Mouse (Mus musculus) neural tube, embryonic 14.5 days (tissue): ENCODE data around the gene Bckdhb. TPM values are rescaled to one million over a fixed set of nuclear protein-coding genes. Genes with fewer than 3 reads are reported as not detected.
"Not testable (repeated sequence)": the region's sequence is repeated elsewhere in the genome, so short reads cannot be mapped to it uniquely, and the experiment has no call there.

ENCODE experiments used
- ATAC-seq: fragments of 200-750 bp; cut with Nextera tagmentation; 2 replicates; pipeline ENCODE4 v1.8.0; 2017; ENCODE audit warnings: low read depth, mild to moderate bottlenecking, moderate TSS enrichment, moderate library complexity
- H3K27ac ChIP-seq: fragments of 300-500 bp; sonication (generic); 2 replicates; pipeline ENCODE4 v1.5.1; 2014; ENCODE audit warnings: low read depth, mild to moderate bottlenecking, control low read depth, low read length, moderate library complexity, mixed read lengths
- H3K27me3 ChIP-seq: fragments of 300-500 bp; sonication (generic); 2 replicates; pipeline ENCODE4 v1.6.1; 2014; ENCODE audit warnings: low read length; ENCODE audit not compliant: control insufficient read depth, insufficient read depth
- H3K36me3 ChIP-seq: fragments of 300-500 bp; sonication (generic); 2 replicates; pipeline ENCODE4 v1.6.1; 2014; ENCODE audit warnings: low read length, mixed read lengths; ENCODE audit not compliant: control insufficient read depth, insufficient read depth
- H3K4me1 ChIP-seq: fragments of 300-500 bp; sonication (generic); 2 replicates; pipeline ENCODE4 v1.6.1; 2014; ENCODE audit warnings: low read length; ENCODE audit not compliant: control insufficient read depth, insufficient read depth
- H3K4me2 ChIP-seq: fragments of 300-500 bp; sonication (generic); 2 replicates; pipeline ENCODE4 v1.6.1; 2014; ENCODE audit warnings: mild to moderate bottlenecking, low read depth, low read length, control low read depth
- H3K4me3 ChIP-seq: fragments of 300-500 bp; sonication (generic); 2 replicates; pipeline ENCODE4 v1.5.1; 2014; ENCODE audit warnings: low read depth, low read length, control low read depth, mixed read lengths
- H3K9ac ChIP-seq: fragments of 300-500 bp; sonication (generic); replicated peaks from 2 replicates; pipeline ENCODE4 v1.6.1; 2014; ENCODE audit warnings: low read depth, mild to moderate bottlenecking, control low read depth, low read length, mixed read lengths
- H3K9me3 ChIP-seq: fragments of 300-500 bp; sonication (generic); 2 replicates; pipeline ENCODE4 v1.6.1; 2016; ENCODE audit warnings: low read length; ENCODE audit not compliant: control insufficient read depth
- WGBS: fragments of 180-500 bp; shearing (Covaris S2); extraction: QIAGEN DNeasy Blood & Tissue Kit; methylation state at CpG from one replicate; pipeline ENCODE4 v1.1.7; 2014; 5-methylcytosine and 5-hydroxymethylcytosine counted together
- polyA plus RNA-seq: library from polyadenylated mRNA; unstranded; fragments of >200 nt; fragmentation: Nextera tagmentation; extraction: Ambion mirVana; gene quantifications from 2 replicates; pipeline ENCODE4 v1.2.1, GENCODE M21; 2014

Bckdhb gene
- polyA plus RNA-seq, 1 experiment from 2014 or later, result 36.1 TPM

- Histone ChIP-seq H3K9ac (no peak overlapping the region), H3K9me3 (no peaks in the 10 kb centered on the region), H3K36me3 (no peaks in the 10 kb centered on the region), H3K4me2 (no peak overlapping the region), H3K4me3 (no peak overlapping the region), H3K4me1 (no peaks in the 10 kb centered on the region), H3K27ac (no peak overlapping the region), H3K27me3 (no peaks in the 10 kb centered on the region)
- WGBS, result 90% methylated on average over 7 of the region's 7 CpGs
- ATAC-seq, result no peak
Measured at GRCm38 (mm10) chr9:83981234-83981633, 56.3 kb downstream of the Bckdhb start.

GRCm38 (mm10) chr9:84008961-84009360 lies 84.0 kb downstream of the Bckdhb start:
- H3K36me3 ChIP-seq, result no peaks in the 10 kb centered on the region
- no peak overlapping the region for H3K4me3 ChIP-seq
- no peaks in the 10 kb centered on the region for H3K9me3 ChIP-seq
- H3K27me3 ChIP-seq, result no peaks in the 10 kb centered on the region
- H3K9ac ChIP-seq, result no peak overlapping the region
- no peak overlapping the region for H3K4me2 ChIP-seq
- H3K4me1 ChIP-seq, result no peaks in the 10 kb centered on the region
- no peak overlapping the region for H3K27ac ChIP-seq
- no peak for ATAC-seq
- WGBS, result 28% methylated on average over 2 of the region's 2 CpGs

GRCm38 (mm10) chr9:84011146-84011545 lies 86.2 kb downstream of the Bckdhb start:
- H3K27me3 ChIP-seq, result no peaks in the 10 kb centered on the region
- no peak overlapping the region for H3K4me3 ChIP-seq
- H3K9me3 ChIP-seq, result no peaks in the 10 kb centered on the region
- no peaks in the 10 kb centered on the region for H3K36me3 ChIP-seq
- no peak for ATAC-seq
- H3K4me2 ChIP-seq, result no peak overlapping the region
- H3K4me1 ChIP-seq, result no peaks in the 10 kb centered on the region
- H3K9ac ChIP-seq, result no peak overlapping the region
- no peak overlapping the region for H3K27ac ChIP-seq

GRCm38 (mm10) chr9:84018141-84018540 lies 93.2 kb downstream of the Bckdhb start:
- H3K27ac ChIP-seq, H3K4me1 ChIP-seq, H3K9ac ChIP-seq, ATAC-seq, H3K4me2 ChIP-seq, H3K27me3 ChIP-seq, H3K36me3 ChIP-seq, H3K9me3 ChIP-seq, H3K4me3 ChIP-seq: not testable (repeated sequence)
- WGBS, result 97% methylated on average over 8 of the region's 8 CpGs

- WGBS, result 69% methylated on average over 2 of the region's 2 CpGs
- no peak overlapping the region for H3K4me3 ChIP-seq
- H3K4me1 ChIP-seq, result no peaks in the 10 kb centered on the region
- H3K36me3 ChIP-seq, result no peaks in the 10 kb centered on the region
- no peak overlapping the region for H3K4me2 ChIP-seq
- H3K27me3 ChIP-seq, result no peaks in the 10 kb centered on the region
- ATAC-seq, result peak; percentile 83
- H3K9ac ChIP-seq, result no peak overlapping the region
- no peak overlapping the region for H3K27ac ChIP-seq
- H3K9me3 ChIP-seq, result no peaks in the 10 kb centered on the region
Measured at GRCm38 (mm10) chr9:84019627-84020026, 94.7 kb downstream of the Bckdhb start.

GRCm38 (mm10) chr9:84021189-84021588 lies 96.2 kb downstream of the Bckdhb start:
- no peak overlapping the region for H3K9ac ChIP-seq
- no peak overlapping the region for H3K27ac ChIP-seq
- H3K4me3 ChIP-seq, result no peak overlapping the region
- no peak for ATAC-seq
- WGBS, result 80% methylated on average over 6 of the region's 6 CpGs
- no peaks in the 10 kb centered on the region for H3K36me3 ChIP-seq
- H3K4me1 ChIP-seq, result no peaks in the 10 kb centered on the region
- no peak overlapping the region for H3K4me2 ChIP-seq
- no peaks in the 10 kb centered on the region for H3K27me3 ChIP-seq
- no peaks in the 10 kb centered on the region for H3K9me3 ChIP-seq

GRCm38 (mm10) chr9:84028120-84028519 lies 103.2 kb downstream of the Bckdhb start:
- Histone ChIP-seq H3K4me1 (no peaks in the 10 kb centered on the region; the same call in 1 of the 2 replicates), H3K4me3 (no peak overlapping the region), H3K9ac (no peak overlapping the region), H3K27me3 (no peaks in the 10 kb centered on the region), H3K27ac (no peak overlapping the region), H3K36me3 (no peaks in the 10 kb centered on the region), H3K4me2 (no peak overlapping the region), H3K9me3 (no peaks in the 10 kb centered on the region)
- 94% methylated on average over 2 of the region's 2 CpGs for WGBS
- ATAC-seq, result no peak

- Histone ChIP-seq H3K27ac (no peak overlapping the region), H3K4me3 (no peak overlapping the region), H3K4me1 (peaks cover 6% of the 10 kb centered on the region; the same call in 1 of the 2 replicates), H3K36me3 (no peaks in the 10 kb centered on the region), H3K9ac (no peak overlapping the region), H3K27me3 (no peaks in the 10 kb centered on the region), H3K9me3 (no peaks in the 10 kb centered on the region), H3K4me2 (no peak overlapping the region)
- WGBS, result 80% methylated on average over 6 of the region's 6 CpGs
- no peak for ATAC-seq
Measured at GRCm38 (mm10) chr9:84030691-84031290, 105.8 kb downstream of the Bckdhb start.

- no peak overlapping the region; the same call in 1 of the 2 replicates for H3K27ac ChIP-seq
- no peak overlapping the region for H3K4me3 ChIP-seq
- no peaks in the 10 kb centered on the region for H3K36me3 ChIP-seq
- WGBS, result 87% methylated on average over 6 of the region's 6 CpGs
- ATAC-seq, result no peak
- H3K4me1 ChIP-seq, result peaks cover 6% of the 10 kb centered on the region; the same call in 1 of the 2 replicates
- no peaks in the 10 kb centered on the region for H3K27me3 ChIP-seq
- H3K9ac ChIP-seq, result no peak overlapping the region
- no peaks in the 10 kb centered on the region for H3K9me3 ChIP-seq
- H3K4me2 ChIP-seq, result no peak overlapping the region
Measured at GRCm38 (mm10) chr9:84031406-84031805, 106.5 kb downstream of the Bckdhb start.
